Mouse (Mus musculus) liver, postnatal 0 days (tissue): ENCODE results near the gene Gm13030. TPM values are rescaled to one million over a fixed set of nuclear protein-coding genes. Genes with fewer than 3 reads are reported as not detected.
A peak's percentile ranks its signal among the peaks of the same experiment; 100 is the strongest.
"Not testable (repeated sequence)": the region's sequence is repeated elsewhere in the genome, so short reads cannot be mapped to it uniquely, and the experiment has no call there.

Experiments used
- ATAC-seq: fragments of 200-750 bp; cut with Nextera tagmentation; 2 replicates; pipeline ENCODE4 v1.8.0; 2017; ENCODE audit warnings: mild to moderate bottlenecking, moderate library complexity
- DNase-seq: peaks from one replicate; pipeline ENCODE4 v3.0.0-alpha.2; 2016
- H3K27ac ChIP-seq: fragments of 300-500 bp; sonication (generic); 2 replicates; pipeline ENCODE4 v1.5.1; 2014; ENCODE audit warnings: antibody characterized with exemption, moderate library complexity, mild to moderate bottlenecking, low read depth
- H3K27me3 ChIP-seq: fragments of 300-500 bp; sonication (generic); 2 replicates; pipeline ENCODE4 v1.6.1; 2014; ENCODE audit warnings: low read length, control low read depth, mixed read lengths; ENCODE audit not compliant: insufficient read depth
- H3K36me3 ChIP-seq: fragments of 300-500 bp; sonication (generic); replicated peaks from 2 replicates; pipeline ENCODE4 v1.6.1; 2014; ENCODE audit warnings: mild to moderate bottlenecking, control low read depth, low read length, moderate library complexity, mixed read lengths; ENCODE audit not compliant: insufficient read depth
- H3K4me1 ChIP-seq: fragments of 300-500 bp; sonication (generic); 2 replicates; pipeline ENCODE4 v1.6.1; 2014; ENCODE audit warnings: antibody characterized with exemption, mild to moderate bottlenecking, control low read depth; ENCODE audit not compliant: insufficient read depth
- H3K4me2 ChIP-seq: fragments of 300-500 bp; sonication (generic); 2 replicates; pipeline ENCODE4 v1.6.1; 2014; ENCODE audit warnings: low read depth, mild to moderate bottlenecking, low read length, moderate library complexity, mixed read lengths
- H3K4me3 ChIP-seq: fragments of 300-500 bp; sonication (generic); 2 replicates; pipeline ENCODE4 v1.5.1; 2014; ENCODE audit warnings: low read depth, low read length
- H3K9ac ChIP-seq: fragments of 300-500 bp; sonication (generic); replicated peaks from 2 replicates; pipeline ENCODE4 v1.6.1; 2014; ENCODE audit warnings: mild to moderate bottlenecking, moderate library complexity
- H3K9me3 ChIP-seq: fragments of 300-500 bp; sonication (generic); 2 replicates; pipeline ENCODE4 v1.6.1; 2016; ENCODE audit warnings: mild to moderate bottlenecking, control low read depth, low read length, mixed read lengths
- CTCF ChIP-seq: sonication (generic); IDR thresholded peaks from 2 replicates; pipeline ENCODE4 v1.5.1; 2016; ENCODE audit warnings: antibody characterized with exemption, low read depth
- EP300 ChIP-seq: IDR thresholded peaks from 2 replicates; pipeline ENCODE4 v1.6.1; 2016; ENCODE audit warnings: antibody characterized with exemption, low read depth, mild to moderate bottlenecking
- WGBS: fragments of 180-500 bp; shearing (Covaris S2); extraction: QIAGEN DNeasy Blood & Tissue Kit; methylation state at CpG from one replicate; pipeline ENCODE4 v1.1.7; 2014; ENCODE audit not compliant: insufficient replicate concordance; 5-methylcytosine and 5-hydroxymethylcytosine counted together
- polyA plus RNA-seq: library from polyadenylated mRNA; unstranded; fragments of >200 nt; fragmentation: Nextera tagmentation; extraction: Ambion mirVana; gene quantifications from 2 replicates; pipeline ENCODE4 v1.2.1, GENCODE M21; 2015

The Gm13030 gene
- polyA plus RNA-seq, 1 experiment from 2014 or later: not detected

- H3K36me3 ChIP-seq: peaks cover 36% of the 10 kb centered on the region
- DNase-seq (no peak), ATAC-seq (no peak)
- 87% methylated on average over 18 of the region's 18 CpGs for WGBS
- H3K27ac ChIP-seq: no peak overlapping the region
- no peaks in the 10 kb centered on the region for H3K4me1 ChIP-seq
- TF ChIP-seq EP300: no peak
- TF ChIP-seq CTCF: no peak
- H3K4me3 ChIP-seq: no peak overlapping the region
- H3K9ac ChIP-seq: no peak overlapping the region
- H3K27me3 ChIP-seq: no peaks in the 10 kb centered on the region
- 0 out of 2 replicates have a peak overlapping the region, but pooled peaks have one; percentile 6 for H3K4me2 ChIP-seq
- no peaks in the 10 kb centered on the region for H3K9me3 ChIP-seq
Measured at GRCm38 (mm10) chr4:138905624-138906337, 32.0 kb upstream of the Gm13030 start.

GRCm38 (mm10) chr4:138899361-138899760 is 25.6 kb upstream of the Gm13030 start:
- no peak for DNase-seq

GRCm38 (mm10) chr4:138893789-138894188 is 20.0 kb upstream of the Gm13030 start:
- not testable (repeated sequence) for H3K4me3 ChIP-seq, H3K9ac ChIP-seq, H3K4me2 ChIP-seq, DNase-seq, ATAC-seq, H3K9me3 ChIP-seq, H3K27me3 ChIP-seq, H3K4me1 ChIP-seq, H3K27ac ChIP-seq
- peaks cover 13% of the 10 kb centered on the region for H3K36me3 ChIP-seq
- WGBS: 83% methylated on average over 11 of the region's 11 CpGs

More at GRCm38 (mm10) chr4:138899361-138899760, 25.6 kb upstream of the Gm13030 start:
- no peak overlapping the region for H3K4me3 ChIP-seq
- H3K4me2 ChIP-seq: no peak overlapping the region
- no peaks in the 10 kb centered on the region for H3K4me1 ChIP-seq
- H3K9me3 ChIP-seq: no peaks in the 10 kb centered on the region
- TF ChIP-seq EP300 (no peak), CTCF (no peak)
- no peaks in the 10 kb centered on the region for H3K27me3 ChIP-seq
- H3K27ac ChIP-seq: no peak overlapping the region
- WGBS: 75% methylated on average over 7 of the region's 7 CpGs
- peaks cover 33% of the 10 kb centered on the region for H3K36me3 ChIP-seq
- ATAC-seq: no peak
- no peak overlapping the region for H3K9ac ChIP-seq

GRCm38 (mm10) chr4:138892655-138893054 is 18.9 kb upstream of the Gm13030 start:
- Histone ChIP-seq H3K9ac (no peak overlapping the region), H3K27me3 (no peaks in the 10 kb centered on the region), H3K4me1 (no peaks in the 10 kb centered on the region), H3K4me3 (no peak overlapping the region), H3K4me2 (no peak overlapping the region), H3K27ac (no peak overlapping the region), H3K36me3 (peaks cover 4% of the 10 kb centered on the region), H3K9me3 (no peaks in the 10 kb centered on the region)
- 67% methylated on average over 5 of the region's 6 CpGs for WGBS
- ATAC-seq (no peak), DNase-seq (no peak)
- TF ChIP-seq EP300: no peak
- no peak for TF ChIP-seq CTCF

GRCm38 (mm10) chr4:138889635-138890034 is 15.9 kb upstream of the Gm13030 start:
- Histone ChIP-seq H3K4me3 (no peak overlapping the region), H3K4me1 (no peaks in the 10 kb centered on the region), H3K27ac (no peak overlapping the region), H3K9me3 (no peaks in the 10 kb centered on the region), H3K4me2 (no peak overlapping the region), H3K36me3 (no peaks in the 10 kb centered on the region; the same call in 1 of the 2 replicates), H3K9ac (no peak overlapping the region), H3K27me3 (no peaks in the 10 kb centered on the region)
- 58% methylated on average over 8 of the region's 8 CpGs for WGBS
- DNase-seq (no peak), ATAC-seq (no peak)
- TF ChIP-seq CTCF (no peak), EP300 (no peak)

GRCm38 (mm10) chr4:138889165-138889564 is 15.4 kb upstream of the Gm13030 start:
- no peak overlapping the region for H3K27ac ChIP-seq
- no peaks in the 10 kb centered on the region for H3K27me3 ChIP-seq
- H3K36me3 ChIP-seq: no peaks in the 10 kb centered on the region
- ATAC-seq: no peak
- H3K4me1 ChIP-seq: no peaks in the 10 kb centered on the region
- no peak for TF ChIP-seq EP300
- TF ChIP-seq CTCF: no peak
- H3K9ac ChIP-seq: no peak overlapping the region
- H3K4me2 ChIP-seq: no peak overlapping the region
- H3K9me3 ChIP-seq: no peaks in the 10 kb centered on the region
- no peak for DNase-seq
- no peak overlapping the region for H3K4me3 ChIP-seq
- WGBS: 65% methylated on average over 7 of the region's 7 CpGs
